ENCODE assay signal across 8 mouse cellular contexts in genomic region chr4:85205071-85205635, GRCm38 (mm10). TPM values are rescaled to one million over a fixed set of nuclear protein-coding genes. Genes with fewer than 3 reads are reported as not detected.
DNase-seq lines count a peak whose midpoint lies in the region; ATAC-seq and TF ChIP-seq lines count a peak whose summit lies in the region.

Gene Sh3gl2 (plus strand): TSS chr4:85205126.

- ATAC-seq in heart, embryonic 12.5 days (ENCODE audit: insufficient number of reproducible peaks, low FRiP score), result peak; percentile 51
- ATAC-seq in kidney, postnatal 0 days (replicated peaks; ENCODE audit: low FRiP score, low read depth), result peak; percentile 90
- no peak; the same call in 1 of the 2 replicates for ATAC-seq in liver, embryonic 11.5 days (replicated peaks; ENCODE audit: low FRiP score)
- ATAC-seq in neural tube, embryonic 15.5 days (ENCODE audit: low FRiP score), result peak; percentile 95

- H3K4me3 ChIP-seq in heart, embryonic 12.5 days, result peak within 1 kb of the TSS; percentile 71
- H3K4me3 ChIP-seq in kidney, postnatal 0 days (replicated peaks; ENCODE audit: low read depth, low read length), result peak within 1 kb of the TSS; percentile 82
- H3K4me3 ChIP-seq in liver, embryonic 11.5 days (ENCODE audit: low read depth, low read length), result peak within 1 kb of the TSS; percentile 55
- H3K4me3 ChIP-seq in neural tube, embryonic 15.5 days (replicated peaks), result peak within 1 kb of the TSS; percentile 82

- H3K36me3 ChIP-seq in heart, embryonic 12.5 days, result no peaks in the 10 kb centered on the region
- H3K36me3 ChIP-seq in kidney, postnatal 0 days (ENCODE audit: insufficient read depth, low read length), result no peaks in the 10 kb centered on the region
- no peaks in the 10 kb centered on the region for H3K36me3 ChIP-seq in liver, embryonic 11.5 days (ENCODE audit: control insufficient read depth, insufficient read depth, low read length)
- no peaks in the 10 kb centered on the region for H3K36me3 ChIP-seq in neural tube, embryonic 15.5 days

- H3K4me2 ChIP-seq in heart, embryonic 12.5 days, result peak within 1 kb of the TSS; percentile 98
- peak within 1 kb of the TSS; percentile 90 for H3K4me2 ChIP-seq in kidney, postnatal 0 days (ENCODE audit: low read length)
- H3K4me2 ChIP-seq in liver, embryonic 11.5 days, result peak within 1 kb of the TSS; percentile 79
- H3K4me2 ChIP-seq in neural tube, embryonic 15.5 days, result peak within 1 kb of the TSS; percentile 93

- H3K27me3 ChIP-seq in heart, embryonic 12.5 days (replicated peaks), result peaks cover 66% of the 10 kb centered on the region
- peaks cover 3% of the 10 kb centered on the region; the same call in 1 of the 2 replicates for H3K27me3 ChIP-seq in kidney, postnatal 0 days (ENCODE audit: insufficient read depth, low read length)
- H3K27me3 ChIP-seq in liver, embryonic 11.5 days (replicated peaks; ENCODE audit: control insufficient read depth, insufficient read depth, low read length), result peaks cover 39% of the 10 kb centered on the region
- H3K27me3 ChIP-seq in neural tube, embryonic 15.5 days (replicated peaks), result peaks cover 5% of the 10 kb centered on the region; the same call in 1 of the 2 replicates

- TF ChIP-seq CTCF in kidney, postnatal 0 days (IDR thresholded peaks at IDR 0.05; ENCODE audit: low read depth), result peak; percentile 38; the same call in 1 of the 2 replicates

- 1% methylated on average over 48 of the region's 48 CpGs for WGBS in heart, embryonic 12.5 days
- under 1% methylated on average over 48 of the region's 48 CpGs for WGBS in kidney, postnatal 0 days
- WGBS in liver, embryonic 11.5 days, result 1% methylated on average over 34 of the region's 48 CpGs
- WGBS in neural tube, embryonic 15.5 days, result under 1% methylated on average over 42 of the region's 48 CpGs

- no peak within 1 kb of the TSS for H3K27ac ChIP-seq in heart, embryonic 12.5 days (ENCODE audit: poor library complexity, severe bottlenecking)
- peak within 1 kb of the TSS; percentile 83 for H3K27ac ChIP-seq in kidney, postnatal 0 days
- no peak within 1 kb of the TSS for H3K27ac ChIP-seq in liver, embryonic 11.5 days (ENCODE audit: low read depth, low read length)
- H3K27ac ChIP-seq in neural tube, embryonic 15.5 days (replicated peaks), result peak within 1 kb of the TSS; percentile 95

- H3K4me1 ChIP-seq in heart, embryonic 12.5 days (replicated peaks), result 0 out of 2 replicates have a peak, but pooled peaks cover 8% of the 10 kb centered on the region
- no peaks in the 10 kb centered on the region for H3K4me1 ChIP-seq in kidney, postnatal 0 days (replicated peaks; ENCODE audit: insufficient read depth, low read length)
- H3K4me1 ChIP-seq in liver, embryonic 11.5 days (replicated peaks; ENCODE audit: control insufficient read depth, insufficient read depth, low read length), result no peaks in the 10 kb centered on the region
- H3K4me1 ChIP-seq in neural tube, embryonic 15.5 days, result peaks cover 20% of the 10 kb centered on the region

- peak; percentile 16 for DNase-seq in gastrocnemius, postnatal 14 days
- no peak for DNase-seq in gastrocnemius, adult 18-20 months (ENCODE audit: low spot score)
- DNase-seq in embryo, embryonic 10 days (ENCODE audit: low spot score), result peak; percentile 34
- peak; percentile 39 for DNase-seq in kidney, postnatal 0 days (ENCODE audit: low spot score)
- peak; percentile 48 for DNase-seq in liver, embryonic 11.5 days (ENCODE audit: low spot score)
- no peak for DNase-seq in thymus, postnatal 10 days (ENCODE audit: low spot score in 2 of 2)

- intact Hi-C loops in gastrocnemius, postnatal 14 days (cut with DNase I; ENCODE audit: low total_unique reads), result no loop called here

- H3K9me3 ChIP-seq in heart, embryonic 12.5 days (replicated peaks), result no peaks in the 10 kb centered on the region
- no peaks in the 10 kb centered on the region for H3K9me3 ChIP-seq in kidney, postnatal 0 days (replicated peaks; ENCODE audit: low read length)
- H3K9me3 ChIP-seq in liver, embryonic 11.5 days (ENCODE audit: control insufficient read depth, low read length), result no peaks in the 10 kb centered on the region
- H3K9me3 ChIP-seq in neural tube, embryonic 15.5 days (replicated peaks), result no peaks in the 10 kb centered on the region

- peak within 1 kb of the TSS; percentile 67 for H3K9ac ChIP-seq in heart, embryonic 12.5 days
- peak within 1 kb of the TSS; percentile 75 for H3K9ac ChIP-seq in kidney, postnatal 0 days (ENCODE audit: low read depth, low read length)
- H3K9ac ChIP-seq in liver, embryonic 11.5 days (ENCODE audit: low read depth, low read length), result no peak within 1 kb of the TSS
- peak within 1 kb of the TSS; percentile 90 for H3K9ac ChIP-seq in neural tube, embryonic 15.5 days (replicated peaks)

RNA-seq across cellular contexts. Expression of gene Sh3gl2, which starts in this region (rescaled TPM):
- 1 to 10 TPM in 1 of 2 experiments, under 1 TPM in 1; 0.92 to 1.6 TPM for total RNA-seq in gastrocnemius, postnatal 14 days (2021)
- total RNA-seq in gastrocnemius, adult 18-20 months (2021), result under 1 TPM; 0.59 to 0.73 TPM
- polyA plus RNA-seq in heart, embryonic 12.5 days (2016; fragmentation: Nextera tagmentation; extraction: Ambion mirVana), result 0.31 and 0.65 TPM in 2 replicates
- polyA plus RNA-seq in kidney, postnatal 0 days (2015; fragmentation: Nextera tagmentation; extraction: Ambion mirVana), result 20.0 and 22.1 TPM in 2 replicates
- 0.67 and 0.69 TPM in 2 replicates for polyA plus RNA-seq in liver, embryonic 11.5 days (2014; fragmentation: Nextera tagmentation; extraction: Ambion mirVana)
- polyA plus RNA-seq in neural tube, embryonic 15.5 days (2015; fragmentation: Nextera tagmentation; extraction: Ambion mirVana), result 107 and 111 TPM in 2 replicates

Comparison
In these comparisons a context has a peak if more than half of its experiments do, and no peak if none do; other contexts are left out.
1. RNA of gene Sh3gl2 (polyA plus RNA-seq): 107 to 111 TPM in neural tube, embryonic 15.5 days and 20.0 to 22.1 TPM in kidney, postnatal 0 days; 0.67 to 0.69 TPM in liver, embryonic 11.5 days and 0.31 to 0.65 TPM in heart, embryonic 12.5 days; every median in the first group is over 10 times any median in the second.
2. DNase-seq: peak in gastrocnemius, postnatal 14 days (single experiment), embryo, embryonic 10 days (single experiment) and kidney, postnatal 0 days (single experiment); none in gastrocnemius, adult 18-20 months (single experiment) and thymus, postnatal 10 days (0 of 2).
3. Peak in ATAC-seq, H3K4me3 ChIP-seq, H3K9ac ChIP-seq and H3K4me2 ChIP-seq in heart, embryonic 12.5 days; RNA of the gene not detected or under 1 TPM.
4. Peak in DNase-seq, H3K4me3 ChIP-seq and H3K4me2 ChIP-seq in liver, embryonic 11.5 days; RNA of the gene not detected or under 1 TPM.
5. H3K27ac ChIP-seq: peak in kidney, postnatal 0 days (single experiment) and neural tube, embryonic 15.5 days (single experiment); none in heart, embryonic 12.5 days (single experiment) and liver, embryonic 11.5 days (single experiment).
6. Peak in every context shown above with its lines, with median percentiles within 50 percentile points of each other: H3K4me2 ChIP-seq and H3K4me3 ChIP-seq.